Mouse (Mus musculus) hindbrain, embryonic 12.5 days (tissue): ENCODE measurements around the gene Syne3. TPM values are rescaled to one million over a fixed set of nuclear protein-coding genes. Genes with fewer than 3 reads are reported as not detected.

Experiments used
- ATAC-seq: fragments of 200-750 bp; cut with Nextera tagmentation; 2 replicates; pipeline ENCODE4 v1.8.0; 2017; ENCODE audit warnings: moderate TSS enrichment; ENCODE audit not compliant: low FRiP score
- H3K27ac ChIP-seq: fragments of 300-500 bp; sonication (generic); 2 replicates; pipeline ENCODE4 v1.5.1; 2016; ENCODE audit warnings: mild to moderate bottlenecking
- H3K27me3 ChIP-seq: fragments of 300-500 bp; sonication (generic); 2 replicates; pipeline ENCODE4 v1.6.1; 2016; ENCODE audit warnings: mild to moderate bottlenecking
- H3K36me3 ChIP-seq: fragments of 300-500 bp; sonication (generic); 2 replicates; pipeline ENCODE4 v1.6.1; 2016; ENCODE audit warnings: mild to moderate bottlenecking
- H3K4me1 ChIP-seq: fragments of 300-500 bp; sonication (generic); 2 replicates; pipeline ENCODE4 v1.6.1; 2016
- H3K4me2 ChIP-seq: fragments of 300-500 bp; sonication (generic); replicated peaks from 2 replicates; pipeline ENCODE4 v1.6.1; 2016; ENCODE audit warnings: mild to moderate bottlenecking
- H3K4me3 ChIP-seq: fragments of 300-500 bp; sonication (generic); 2 replicates; pipeline ENCODE4 v1.5.1; 2016; ENCODE audit warnings: mild to moderate bottlenecking
- H3K9ac ChIP-seq: fragments of 300-500 bp; sonication (generic); 2 replicates; pipeline ENCODE4 v1.6.1; 2016; ENCODE audit warnings: mild to moderate bottlenecking, moderate library complexity
- H3K9me3 ChIP-seq: fragments of 300-500 bp; sonication (generic); replicated peaks from 2 replicates; pipeline ENCODE4 v1.6.1; 2016; ENCODE audit warnings: mild to moderate bottlenecking
- WGBS: fragments of 180-500 bp; shearing (Covaris S2); methylation state at CpG from one replicate; pipeline ENCODE4 v1.1.7; 2016; 5-methylcytosine and 5-hydroxymethylcytosine counted together
- polyA plus RNA-seq: library from polyadenylated mRNA; unstranded; fragments of >200 nt; fragmentation: Nextera tagmentation; extraction: Ambion mirVana; gene quantifications from 2 replicates; pipeline ENCODE4 v1.2.1, GENCODE M21; 2016

Gene Syne3
- polyA plus RNA-seq, 1 experiment from 2014 or later: 0.21 TPM

- no peak overlapping the region for H3K4me3 ChIP-seq
- no peak overlapping the region for H3K9ac ChIP-seq
- H3K27ac ChIP-seq: no peak overlapping the region
- peaks cover 12% of the 10 kb centered on the region for H3K4me1 ChIP-seq
- peaks cover 28% of the 10 kb centered on the region for H3K27me3 ChIP-seq
- WGBS: 85% methylated on average over 3 of the region's 3 CpGs
- no peak for ATAC-seq
- H3K36me3 ChIP-seq: no peaks in the 10 kb centered on the region
- no peak overlapping the region for H3K4me2 ChIP-seq
- H3K9me3 ChIP-seq: no peaks in the 10 kb centered on the region
Observed at GRCm38 (mm10) chr12:105003715-105004114, 5.9 kb downstream of the Syne3 start.

- Histone ChIP-seq H3K9me3 (no peaks in the 10 kb centered on the region), H3K4me1 (peaks cover 9% of the 10 kb centered on the region), H3K27ac (no peak overlapping the region), H3K27me3 (peaks cover 22% of the 10 kb centered on the region), H3K36me3 (no peaks in the 10 kb centered on the region), H3K9ac (no peak overlapping the region), H3K4me3 (no peak overlapping the region), H3K4me2 (no peak overlapping the region)
- 0 out of 2 replicates have a peak, but pooled peaks have one; percentile 40 for ATAC-seq
- WGBS: 35% methylated on average over 9 of the region's 9 CpGs
Observed at GRCm38 (mm10) chr12:105003158-105003557, 6.5 kb downstream of the Syne3 start.

GRCm38 (mm10) chr12:105002340-105003132 lies 7.1 kb downstream of the Syne3 start:
- no peak overlapping the region for H3K4me2 ChIP-seq
- H3K27me3 ChIP-seq: peaks cover 16% of the 10 kb centered on the region
- no peaks in the 10 kb centered on the region for H3K9me3 ChIP-seq
- no peaks in the 10 kb centered on the region for H3K36me3 ChIP-seq
- H3K9ac ChIP-seq: no peak overlapping the region
- H3K27ac ChIP-seq: no peak overlapping the region
- peak; percentile 50; the same call in 1 of the 2 replicates for ATAC-seq
- WGBS: 67% methylated on average over 10 of the region's 10 CpGs
- no peak overlapping the region for H3K4me3 ChIP-seq
- H3K4me1 ChIP-seq: peaks cover 9% of the 10 kb centered on the region

GRCm38 (mm10) chr12:105001317-105001716 lies 8.3 kb downstream of the Syne3 start:
- H3K4me2 ChIP-seq: no peak overlapping the region
- no peak overlapping the region for H3K9ac ChIP-seq
- no peak overlapping the region for H3K4me3 ChIP-seq
- H3K27ac ChIP-seq: no peak overlapping the region
- no peaks in the 10 kb centered on the region for H3K36me3 ChIP-seq
- no peaks in the 10 kb centered on the region for H3K9me3 ChIP-seq
- H3K27me3 ChIP-seq: peaks cover 9% of the 10 kb centered on the region; the same call in 1 of the 2 replicates
- 87% methylated on average over 9 of the region's 9 CpGs for WGBS
- H3K4me1 ChIP-seq: peaks cover 9% of the 10 kb centered on the region
- no peak for ATAC-seq

GRCm38 (mm10) chr12:105000487-105001283 lies 8.9 kb downstream of the Syne3 start:
- H3K4me3 ChIP-seq: no peak overlapping the region
- no peak overlapping the region for H3K27ac ChIP-seq
- no peaks in the 10 kb centered on the region for H3K36me3 ChIP-seq
- H3K9me3 ChIP-seq: no peaks in the 10 kb centered on the region
- peaks cover 9% of the 10 kb centered on the region; the same call in 1 of the 2 replicates for H3K27me3 ChIP-seq
- H3K9ac ChIP-seq: no peak overlapping the region
- ATAC-seq: no peak
- peaks cover 9% of the 10 kb centered on the region for H3K4me1 ChIP-seq
- 83% methylated on average over 9 of the region's 9 CpGs for WGBS
- H3K4me2 ChIP-seq: no peak overlapping the region

GRCm38 (mm10) chr12:104999171-104999570 lies 10.4 kb downstream of the Syne3 start:
- WGBS: 62% methylated on average over 8 of the region's 8 CpGs
- no peak overlapping the region for H3K4me2 ChIP-seq
- H3K27me3 ChIP-seq: 0 out of 2 replicates have a peak, but pooled peaks cover 3% of the 10 kb centered on the region
- ATAC-seq: no peak
- H3K4me3 ChIP-seq: no peak overlapping the region
- H3K9ac ChIP-seq: no peak overlapping the region
- no peak overlapping the region for H3K27ac ChIP-seq
- H3K4me1 ChIP-seq: peaks cover 9% of the 10 kb centered on the region
- H3K9me3 ChIP-seq: no peaks in the 10 kb centered on the region
- H3K36me3 ChIP-seq: no peaks in the 10 kb centered on the region

GRCm38 (mm10) chr12:104998541-104998940 lies 11.1 kb downstream of the Syne3 start:
- Histone ChIP-seq H3K9ac (no peak overlapping the region), H3K27ac (no peak overlapping the region), H3K9me3 (no peaks in the 10 kb centered on the region), H3K4me3 (no peak overlapping the region), H3K36me3 (no peaks in the 10 kb centered on the region), H3K4me1 (peaks cover 9% of the 10 kb centered on the region), H3K27me3 (0 out of 2 replicates have a peak, but pooled peaks cover 3% of the 10 kb centered on the region), H3K4me2 (no peak overlapping the region)
- ATAC-seq: no peak
- WGBS: 76% methylated on average over 6 of the region's 6 CpGs

GRCm38 (mm10) chr12:104997641-104998293 lies 11.8 kb downstream of the Syne3 start:
- H3K4me2 ChIP-seq: no peak overlapping the region
- no peak for ATAC-seq

GRCm38 (mm10) chr12:104997159-104997558 lies 12.4 kb downstream of the Syne3 start:
- Histone ChIP-seq H3K4me2 (no peak overlapping the region), H3K36me3 (no peaks in the 10 kb centered on the region), H3K27ac (no peak overlapping the region), H3K4me1 (no peaks in the 10 kb centered on the region), H3K9me3 (no peaks in the 10 kb centered on the region), H3K4me3 (no peak overlapping the region), H3K9ac (no peak overlapping the region), H3K27me3 (0 out of 2 replicates have a peak, but pooled peaks cover 3% of the 10 kb centered on the region)
- WGBS: 85% methylated on average over 10 of the region's 10 CpGs
- no peak for ATAC-seq

More at GRCm38 (mm10) chr12:104997641-104998293, 11.8 kb downstream of the Syne3 start:
- Histone ChIP-seq H3K9me3 (no peaks in the 10 kb centered on the region), H3K4me1 (peaks cover 2% of the 10 kb centered on the region), H3K27ac (no peak overlapping the region), H3K9ac (no peak overlapping the region), H3K27me3 (0 out of 2 replicates have a peak, but pooled peaks cover 3% of the 10 kb centered on the region), H3K4me3 (no peak overlapping the region), H3K36me3 (no peaks in the 10 kb centered on the region)
- WGBS: 82% methylated on average over 10 of the region's 10 CpGs

- Histone ChIP-seq H3K27me3 (no peaks in the 10 kb centered on the region), H3K9ac (no peak overlapping the region)
- WGBS: 90% methylated on average over 9 of the region's 9 CpGs
Observed at GRCm38 (mm10) chr12:104996012-104996728, 13.4 kb downstream of the Syne3 start.

GRCm38 (mm10) chr12:104995259-104995876 lies 14.2 kb downstream of the Syne3 start:
- 85% methylated on average over 12 of the region's 12 CpGs for WGBS
- H3K27me3 ChIP-seq: no peaks in the 10 kb centered on the region
- no peak overlapping the region for H3K9ac ChIP-seq
- H3K27ac ChIP-seq: no peak overlapping the region
- H3K4me2 ChIP-seq: no peak overlapping the region
- no peaks in the 10 kb centered on the region for H3K9me3 ChIP-seq
- H3K4me3 ChIP-seq: no peak overlapping the region
- no peaks in the 10 kb centered on the region for H3K36me3 ChIP-seq
- no peaks in the 10 kb centered on the region for H3K4me1 ChIP-seq
- no peak for ATAC-seq

More at GRCm38 (mm10) chr12:104996012-104996728, 13.4 kb downstream of the Syne3 start:
- Histone ChIP-seq H3K4me1 (no peaks in the 10 kb centered on the region), H3K4me2 (no peak overlapping the region), H3K9me3 (no peaks in the 10 kb centered on the region), H3K27ac (no peak overlapping the region), H3K36me3 (no peaks in the 10 kb centered on the region), H3K4me3 (no peak overlapping the region)
- no peak for ATAC-seq
